Mouse (Mus musculus) lung, embryonic 14.5 days (tissue): ENCODE measurements around the gene Pwp2. TPM values are rescaled to one million over a fixed set of nuclear protein-coding genes. Genes with fewer than 3 reads are reported as not detected.
A peak's percentile ranks its signal among the peaks of the same experiment; 100 is the strongest.

Experiments
- ATAC-seq: fragments of 200-750 bp; cut with Nextera tagmentation; 2 replicates; pipeline ENCODE4 v1.8.0; 2017; ENCODE audit warnings: mild to moderate bottlenecking, moderate TSS enrichment, moderate library complexity; ENCODE audit not compliant: insufficient read depth
- DNase-seq: peaks from one replicate; pipeline ENCODE4 v3.0.0-alpha.2; 2015
- H3K27ac ChIP-seq: fragments of 300-500 bp; sonication (generic); 2 replicates; pipeline ENCODE4 v1.5.1; 2014; ENCODE audit warnings: low read depth, mild to moderate bottlenecking, moderate library complexity
- H3K27me3 ChIP-seq: fragments of 300-500 bp; sonication (generic); 2 replicates; pipeline ENCODE4 v1.6.1; 2014; ENCODE audit warnings: low read length, control low read depth; ENCODE audit not compliant: insufficient read depth
- H3K36me3 ChIP-seq: fragments of 300-500 bp; sonication (generic); 2 replicates; pipeline ENCODE4 v1.6.1; 2014; ENCODE audit warnings: control low read depth; ENCODE audit not compliant: insufficient read depth
- H3K4me1 ChIP-seq: fragments of 300-500 bp; sonication (generic); 2 replicates; pipeline ENCODE4 v1.6.1; 2014; ENCODE audit warnings: antibody characterized with exemption, control low read depth; ENCODE audit not compliant: insufficient read depth
- H3K4me2 ChIP-seq: fragments of 300-500 bp; sonication (generic); 2 replicates; pipeline ENCODE4 v1.6.1; 2014; ENCODE audit warnings: mild to moderate bottlenecking
- H3K4me3 ChIP-seq: fragments of 300-500 bp; sonication (generic); 2 replicates; pipeline ENCODE4 v1.5.1; 2014; ENCODE audit warnings: low read depth, low read length
- H3K9ac ChIP-seq: fragments of 300-500 bp; sonication (generic); 2 replicates; pipeline ENCODE4 v1.6.1; 2014
- H3K9me3 ChIP-seq: fragments of 300-500 bp; sonication (generic); 2 replicates; pipeline ENCODE4 v1.6.1; 2016; ENCODE audit warnings: low read depth, low read length, control low read depth
- CTCF ChIP-seq: IDR thresholded peaks from 2 replicates; pipeline ENCODE4 v1.5.1; 2016; ENCODE audit warnings: antibody characterized with exemption, low read depth
- WGBS: fragments of 180-500 bp; shearing (Covaris S2); extraction: QIAGEN DNeasy Blood & Tissue Kit; methylation state at CpG from one replicate; pipeline ENCODE4 v1.1.7; 2014; 5-methylcytosine and 5-hydroxymethylcytosine counted together
- polyA plus RNA-seq: library from polyadenylated mRNA; unstranded; fragments of >200 nt; fragmentation: Nextera tagmentation; extraction: Ambion mirVana; gene quantifications from 2 replicates; pipeline ENCODE4 v1.2.1, GENCODE M21; 2014

The Pwp2 gene
- polyA plus RNA-seq, 1 experiment from 2014 or later, result 21.8 TPM

DNA sequence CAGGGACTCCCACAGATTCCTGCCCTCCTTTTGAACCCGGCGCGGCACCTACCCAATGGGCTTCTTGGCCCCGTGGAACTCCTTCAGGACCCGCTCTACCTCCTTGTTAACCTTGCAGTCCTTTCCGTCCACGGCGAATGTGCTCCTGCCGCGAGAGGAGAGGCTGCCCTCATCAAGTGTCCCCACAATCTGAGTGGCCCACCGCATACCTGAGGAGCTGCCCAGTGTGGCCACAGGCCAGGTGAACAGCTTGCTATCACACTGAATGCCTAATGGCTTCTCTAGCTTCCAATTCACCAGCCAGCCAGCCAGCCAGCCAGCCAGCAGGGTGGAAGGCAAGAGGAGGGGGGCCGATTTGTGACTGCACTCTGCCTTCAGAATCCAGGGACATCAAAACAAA is 20.2 kb downstream of the Pwp2 start:
- no peak for DNase-seq
- Histone ChIP-seq H3K27me3 (no peaks in the 10 kb centered on the region), H3K4me1 (peaks cover 8% of the 10 kb centered on the region; the same call in 1 of the 2 replicates), H3K36me3 (peaks cover 61% of the 10 kb centered on the region), H3K4me3 (no peak overlapping the region), H3K27ac (no peak overlapping the region), H3K9me3 (no peaks in the 10 kb centered on the region), H3K9ac (no peak overlapping the region), H3K4me2 (no peak overlapping the region)
- WGBS, result 87% methylated on average over 12 of the region's 12 CpGs
- no peak for TF ChIP-seq CTCF
- ATAC-seq, result no peak

DNA sequence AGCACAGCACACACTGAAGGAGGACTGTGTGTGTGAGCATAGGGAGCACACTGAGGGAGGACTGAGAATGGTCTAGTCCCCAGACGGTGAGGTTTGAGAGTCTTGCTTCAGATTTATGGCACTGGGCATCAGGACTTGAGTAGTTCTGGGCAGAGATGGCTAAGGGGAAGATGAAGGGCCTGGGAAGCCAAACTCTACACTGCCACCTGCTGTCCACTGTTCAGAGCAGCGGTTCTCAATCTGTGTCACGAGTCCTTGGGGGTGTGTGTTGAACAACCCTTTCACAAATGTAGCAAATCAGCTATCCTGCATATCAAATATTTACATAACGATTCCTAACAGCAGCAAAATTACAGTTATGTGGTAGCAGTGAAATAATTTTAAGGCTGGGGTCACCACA is 21.0 kb downstream of the Pwp2 start:
- peak; percentile 81 for TF ChIP-seq CTCF
- Histone ChIP-seq H3K4me3 (no peak overlapping the region), H3K27ac (no peak overlapping the region), H3K36me3 (peaks cover 61% of the 10 kb centered on the region), H3K9ac (no peak overlapping the region), H3K4me2 (no peak overlapping the region), H3K4me1 (peaks cover 12% of the 10 kb centered on the region; the same call in 1 of the 2 replicates), H3K9me3 (no peaks in the 10 kb centered on the region), H3K27me3 (no peaks in the 10 kb centered on the region)
- DNase-seq, result peak; percentile 86
- ATAC-seq, result no peak
- WGBS, result 29% methylated on average over 4 of the region's 4 CpGs

GRCm38 (mm10) chr10:78163241-78163640 is 21.7 kb downstream of the Pwp2 start:
- H3K36me3 ChIP-seq, result peaks cover 61% of the 10 kb centered on the region
- H3K9ac ChIP-seq, result no peak overlapping the region

DNA sequence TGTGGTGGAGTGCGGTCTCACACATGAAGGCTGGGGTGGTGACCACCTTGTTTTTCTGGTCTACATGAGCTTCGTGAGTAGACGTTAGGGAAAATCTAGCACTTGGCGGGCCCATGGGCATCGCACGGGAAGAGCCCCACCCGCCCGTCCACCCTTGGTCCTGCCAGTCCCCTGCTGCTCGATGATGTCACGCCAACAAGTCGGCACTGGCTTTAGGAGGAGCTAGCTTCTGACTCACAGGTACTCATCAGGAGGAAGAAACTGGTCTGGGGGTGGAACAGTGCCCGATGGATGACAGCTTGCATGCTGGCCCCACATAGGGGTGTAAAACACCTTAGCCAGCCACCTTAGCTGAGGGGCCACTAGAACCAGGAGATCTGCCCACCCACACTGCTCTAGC is 22.3 kb downstream of the Pwp2 start:
- H3K4me2 ChIP-seq, result no peak overlapping the region
- DNase-seq (no peak), ATAC-seq (no peak)
- H3K36me3 ChIP-seq, result peaks cover 58% of the 10 kb centered on the region
- H3K9me3 ChIP-seq, result no peaks in the 10 kb centered on the region
- TF ChIP-seq CTCF, result no peak
- no peak overlapping the region for H3K4me3 ChIP-seq
- no peak overlapping the region for H3K9ac ChIP-seq
- no peaks in the 10 kb centered on the region for H3K27me3 ChIP-seq
- WGBS, result 92% methylated on average over 12 of the region's 12 CpGs
- H3K4me1 ChIP-seq, result peaks cover 7% of the 10 kb centered on the region; the same call in 1 of the 2 replicates
- H3K27ac ChIP-seq, result no peak overlapping the region

More at GRCm38 (mm10) chr10:78163241-78163640, 21.7 kb downstream of the Pwp2 start:
- H3K4me2 ChIP-seq, result no peak overlapping the region
- WGBS, result 91% methylated on average over 9 of the region's 9 CpGs
- H3K4me1 ChIP-seq, result peaks cover 7% of the 10 kb centered on the region; the same call in 1 of the 2 replicates
- H3K9me3 ChIP-seq, result no peaks in the 10 kb centered on the region
- H3K27me3 ChIP-seq, result no peaks in the 10 kb centered on the region
- ATAC-seq (no peak), DNase-seq (no peak)
- no peak overlapping the region for H3K27ac ChIP-seq
- TF ChIP-seq CTCF, result no peak
- H3K4me3 ChIP-seq, result no peak overlapping the region

DNA sequence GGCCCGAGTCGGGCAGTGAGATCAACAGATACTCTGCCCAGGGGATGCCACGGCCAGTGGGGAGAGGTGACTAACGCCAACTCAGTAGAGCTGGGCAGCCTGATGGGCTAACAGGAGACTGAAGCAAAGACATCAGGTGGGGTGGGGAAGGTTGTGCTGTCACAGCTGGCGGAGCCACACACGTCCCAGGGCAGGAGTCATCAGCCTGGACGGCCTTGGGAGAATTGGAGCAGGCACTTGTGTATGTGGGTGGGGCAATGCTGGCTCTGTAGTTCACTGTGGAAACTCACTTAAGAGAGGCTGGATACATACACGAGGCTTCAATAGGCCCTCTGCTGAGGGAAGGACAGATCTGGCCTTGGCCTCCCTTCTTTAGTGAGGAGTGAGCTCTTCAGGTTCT is 23.9 kb downstream of the Pwp2 start:
- no peaks in the 10 kb centered on the region for H3K27me3 ChIP-seq
- H3K36me3 ChIP-seq, result peaks cover 42% of the 10 kb centered on the region
- H3K4me2 ChIP-seq, result no peak overlapping the region
- no peak overlapping the region for H3K9ac ChIP-seq
- no peak for TF ChIP-seq CTCF
- no peak for DNase-seq
- H3K9me3 ChIP-seq, result no peaks in the 10 kb centered on the region
- no peak overlapping the region for H3K4me3 ChIP-seq
- no peak overlapping the region for H3K27ac ChIP-seq
- no peak for ATAC-seq
- H3K4me1 ChIP-seq, result peaks cover 7% of the 10 kb centered on the region; the same call in 1 of the 2 replicates
- WGBS, result 77% methylated on average over 8 of the region's 8 CpGs

GRCm38 (mm10) chr10:78160369-78161095 is 24.4 kb downstream of the Pwp2 start:
- peaks cover 7% of the 10 kb centered on the region; the same call in 1 of the 2 replicates for H3K4me1 ChIP-seq
- H3K4me3 ChIP-seq, result no peak overlapping the region
- DNase-seq (no peak), ATAC-seq (no peak)
- H3K27me3 ChIP-seq, result no peaks in the 10 kb centered on the region
- H3K27ac ChIP-seq, result no peak overlapping the region
- no peak overlapping the region for H3K4me2 ChIP-seq
- H3K9ac ChIP-seq, result no peak overlapping the region
- H3K9me3 ChIP-seq, result no peaks in the 10 kb centered on the region
- WGBS, result 80% methylated on average over 16 of the region's 16 CpGs
- no peak for TF ChIP-seq CTCF
- H3K36me3 ChIP-seq, result peaks cover 37% of the 10 kb centered on the region

DNA sequence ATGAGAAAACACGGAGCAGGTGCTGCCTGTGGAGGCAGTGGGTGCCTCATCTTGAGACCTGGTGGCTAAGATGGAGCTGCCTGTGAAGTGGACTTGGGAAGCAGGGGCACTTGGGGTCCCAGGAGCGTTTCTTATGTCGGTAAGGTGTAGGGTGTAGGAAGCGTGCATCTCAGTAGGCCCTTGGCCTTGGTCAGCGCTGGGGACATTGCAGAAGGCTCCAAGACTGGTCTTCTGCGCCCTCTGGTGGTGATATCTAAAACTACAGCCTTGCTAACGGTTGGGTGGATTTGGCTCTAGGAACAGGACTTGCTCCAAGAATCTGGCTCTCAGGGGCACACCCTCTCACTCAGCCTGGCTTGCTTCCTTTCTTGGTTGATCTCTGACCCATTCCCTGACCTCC is 25.0 kb downstream of the Pwp2 start:
- Histone ChIP-seq H3K27me3 (no peaks in the 10 kb centered on the region), H3K4me2 (peak overlapping the region; percentile 47), H3K36me3 (peaks cover 32% of the 10 kb centered on the region), H3K4me3 (no peak overlapping the region), H3K9me3 (no peaks in the 10 kb centered on the region), H3K27ac (no peak overlapping the region), H3K9ac (no peak overlapping the region), H3K4me1 (peaks cover 7% of the 10 kb centered on the region; the same call in 1 of the 2 replicates)
- WGBS, result 2% methylated on average over 7 of the region's 7 CpGs
- ATAC-seq, result peak; percentile 83
- DNase-seq, result peak; percentile 96
- TF ChIP-seq CTCF, result peak; percentile 99
